Mouse (Mus musculus) activated CD4-positive, CD25-positive, alpha-beta regulatory T cell, adult 4 months (primary cell): ENCODE measurements around the gene Akap8l. TPM values are rescaled to one million over a fixed set of nuclear protein-coding genes. Genes with fewer than 3 reads are reported as not detected.

ENCODE experiments used
- ATAC-seq: one replicate; pipeline ENCODE4 v1.8.0; 2017
- polyA plus RNA-seq, 2 experiments: library from polyadenylated mRNA; unstranded; fragments of 100-300 nt; shearing (Covaris generic); gene quantifications; one replicate each; pipeline ENCODE4 v1.2.1; 2017

The Akap8l gene
- polyA plus RNA-seq, 2 experiments from 2014 or later = 43.6 to 50.5 TPM

- no peak for ATAC-seq
Measured at GRCm38 (mm10) chr17:32317032-32317431, 33.4 kb downstream of the Akap8l start.

GRCm38 (mm10) chr17:32315560-32315959 is 34.8 kb downstream of the Akap8l start:
- ATAC-seq = no peak

DNA sequence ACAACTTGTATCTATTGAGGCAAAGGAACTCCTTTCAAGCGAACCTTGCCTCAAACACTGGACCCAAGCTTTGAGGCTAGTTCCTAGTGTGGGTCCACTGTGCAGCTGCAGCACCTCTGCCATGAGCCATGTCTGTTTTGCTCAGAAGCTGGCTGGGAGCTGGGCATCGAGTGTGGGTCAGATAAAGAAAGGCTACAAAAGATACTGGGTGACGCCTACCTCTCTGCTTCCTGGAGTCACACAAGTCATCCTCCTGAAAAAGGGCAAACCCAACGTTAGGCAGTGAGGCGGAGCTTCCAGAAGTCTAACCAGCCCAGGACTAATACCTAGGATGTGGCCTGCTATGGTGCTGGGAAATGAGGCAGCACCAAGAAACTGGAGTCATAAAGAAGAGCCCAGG is 36.5 kb downstream of the Akap8l start:
- ATAC-seq = no peak

DNA sequence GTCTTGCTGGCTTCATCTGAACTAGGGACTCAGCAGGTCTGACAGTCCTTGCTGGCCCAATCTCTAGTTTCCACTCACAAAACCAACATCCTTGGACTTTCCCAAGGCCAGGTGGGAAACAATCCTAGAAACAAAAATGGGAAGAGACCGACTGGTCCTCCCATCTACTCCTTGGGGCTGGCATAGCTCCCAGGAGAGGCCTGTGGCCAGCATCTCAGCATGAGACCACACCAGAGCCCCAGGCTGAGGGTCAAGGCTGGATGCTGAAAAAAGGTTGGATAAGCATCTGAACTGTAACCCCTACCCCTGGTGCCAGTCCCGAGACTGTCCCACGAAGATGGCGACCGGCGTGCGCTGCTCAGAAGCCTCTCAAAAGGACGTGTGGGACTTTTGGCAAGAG is 37.6 kb downstream of the Akap8l start:
- ATAC-seq = no peak

DNA sequence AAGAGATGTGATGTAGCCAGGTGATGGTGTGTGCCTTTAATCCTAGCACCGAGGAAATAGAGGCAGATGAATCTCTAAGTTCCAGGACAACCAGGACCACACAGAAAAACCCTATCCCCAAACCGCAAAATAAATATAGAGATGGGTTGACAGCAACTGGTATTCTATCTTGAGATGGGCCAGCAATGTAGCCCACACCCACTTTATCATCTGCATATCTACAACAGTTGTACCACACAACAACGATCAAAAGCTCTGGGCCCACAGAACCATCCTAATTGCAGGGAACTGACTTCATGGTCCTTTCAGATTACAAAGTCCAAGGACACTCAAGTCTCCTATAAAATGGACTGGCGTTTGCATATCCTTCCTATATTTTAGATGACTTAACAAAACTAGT is 42.4 kb downstream of the Akap8l start:
- no peak for ATAC-seq

GRCm38 (mm10) chr17:32298125-32298524 is 52.3 kb downstream of the Akap8l start:
- ATAC-seq = no peak

GRCm38 (mm10) chr17:32295901-32296300 is 54.5 kb downstream of the Akap8l start:
- ATAC-seq = no peak

DNA sequence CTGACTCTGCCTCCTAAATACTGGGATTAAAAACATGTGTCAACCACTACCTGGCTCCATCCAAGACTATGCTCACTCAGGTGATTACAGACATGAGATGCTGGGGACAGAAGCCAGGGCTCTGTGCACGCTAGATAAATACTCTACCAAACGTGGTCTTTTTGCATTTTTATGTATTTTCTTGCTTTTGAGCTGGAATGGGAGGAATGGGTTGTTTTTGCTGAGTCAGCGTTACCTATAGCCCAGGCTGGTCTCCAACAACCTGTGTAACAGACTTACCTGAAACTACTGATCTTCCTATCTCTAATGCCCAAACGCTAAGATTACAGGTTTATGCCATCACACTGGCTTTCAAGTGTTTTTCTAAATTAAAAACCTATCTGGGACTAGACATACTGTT is 55.2 kb downstream of the Akap8l start:
- no peak for ATAC-seq

- no peak for ATAC-seq
Measured at GRCm38 (mm10) chr17:32285138-32285670, 65.2 kb downstream of the Akap8l start.

DNA sequence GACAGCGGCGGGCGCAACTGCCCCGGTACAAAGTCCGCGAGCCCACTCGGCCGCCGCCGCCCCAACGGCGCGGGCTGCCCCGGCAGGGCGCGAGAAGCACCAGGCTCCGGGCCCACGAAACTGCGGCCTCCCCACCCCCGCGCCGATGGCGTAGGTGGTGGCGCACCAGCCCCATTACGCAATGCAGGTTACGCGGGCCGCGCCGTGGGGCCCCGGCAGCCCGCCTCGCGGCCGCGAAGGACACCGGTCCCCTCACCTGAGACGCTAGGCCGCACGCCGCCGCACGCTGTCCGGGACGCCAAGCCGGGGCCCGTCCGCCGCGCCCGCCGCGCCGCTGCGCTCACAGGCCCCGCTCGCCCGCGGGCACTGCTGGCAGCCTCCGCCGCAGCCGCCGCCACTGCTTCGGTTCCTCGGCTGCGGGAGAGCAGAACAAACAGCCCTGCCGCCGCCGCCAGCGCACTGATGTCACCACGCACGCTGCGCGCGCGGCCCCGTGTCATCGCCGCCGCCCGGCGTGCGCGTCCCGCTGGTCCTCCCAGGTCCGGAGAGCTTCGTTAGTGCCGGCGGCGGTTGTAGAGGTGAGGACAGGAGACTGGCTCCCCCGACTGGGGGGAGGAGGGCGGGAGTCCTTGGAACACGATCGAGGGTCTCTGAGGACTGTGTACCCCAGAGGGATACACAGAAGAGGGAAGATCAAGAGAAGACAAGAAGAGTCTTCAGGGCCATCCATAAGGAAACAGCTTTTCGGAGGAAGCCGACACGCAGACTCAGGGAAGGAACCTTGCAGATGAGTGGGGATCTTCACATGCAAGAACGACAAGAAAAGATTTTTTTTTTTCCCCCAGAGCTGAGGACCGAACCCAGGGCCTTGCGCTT is 65.9 kb downstream of the Akap8l start, which contains the start of gene Brd4:
Brd4 (minus strand) TSS at position 461 of the 876 bp plus-strand sequence.
- ATAC-seq = peak; percentile 77

- peak; percentile 45 for ATAC-seq
Measured at GRCm38 (mm10) chr17:32283771-32284221, 66.6 kb downstream of the Akap8l start.

GRCm38 (mm10) chr17:32283341-32283740 is 67.1 kb downstream of the Akap8l start:
- ATAC-seq = no peak

- no peak for ATAC-seq
Measured at GRCm38 (mm10) chr17:32281611-32282310, 68.6 kb downstream of the Akap8l start.

DNA sequence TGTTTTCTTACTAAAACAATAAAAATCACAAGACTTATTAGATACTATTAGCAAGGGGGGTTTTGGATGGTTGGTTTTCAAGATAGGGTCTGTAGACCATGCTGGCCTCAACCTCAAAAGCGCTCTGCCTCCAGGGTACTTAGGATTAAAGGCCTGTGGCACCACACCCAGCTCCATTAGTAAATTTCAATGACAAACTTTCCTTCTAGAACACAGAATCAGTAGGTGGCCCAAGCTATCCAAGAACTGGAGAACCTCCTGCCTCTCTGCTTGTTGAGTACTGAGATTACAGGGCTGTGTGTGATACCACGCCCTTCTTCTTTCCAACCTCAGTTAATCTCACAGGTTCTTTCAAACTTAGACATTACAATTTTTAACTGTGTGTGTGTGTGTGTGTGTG is 69.3 kb downstream of the Akap8l start:
- no peak for ATAC-seq

- ATAC-seq = no peak
Measured at GRCm38 (mm10) chr17:32280575-32280974, 69.8 kb downstream of the Akap8l start.

GRCm38 (mm10) chr17:32277201-32277600 is 73.2 kb downstream of the Akap8l start:
- no peak for ATAC-seq

DNA sequence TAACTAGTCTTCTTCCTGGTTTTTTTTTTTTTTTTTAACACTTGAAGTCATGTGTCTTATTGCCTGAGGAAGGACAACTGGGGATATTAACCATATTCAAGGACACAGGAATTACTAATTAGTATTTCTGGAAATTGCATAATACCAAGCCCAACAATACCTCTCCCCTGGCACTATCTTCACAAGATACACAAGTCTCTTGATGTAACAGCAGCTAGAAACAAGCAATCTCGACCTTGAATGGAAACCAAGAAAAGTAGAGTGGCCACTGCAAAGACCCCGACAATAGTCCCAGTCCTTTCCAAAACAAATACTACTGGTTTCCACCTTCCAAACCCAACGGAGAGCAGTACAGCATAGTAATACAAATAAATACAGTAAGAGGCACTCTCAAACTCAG is 74.8 kb downstream of the Akap8l start:
- no peak for ATAC-seq

Other genes with a start within 250 kb of the Akap8l start
- not detected for gene Notch3, start 183.8 kb downstream of the Akap8l start, polyA plus RNA-seq
- not detected for gene Ephx3, start 161.1 kb downstream of the Akap8l start, polyA plus RNA-seq
- gene Brd4, start 65.9 kb downstream of the Akap8l start, polyA plus RNA-seq = 10 to 100 TPM; 61.8 to 71.6 TPM
- gene Akap8, start 29.4 kb downstream of the Akap8l start, polyA plus RNA-seq = 100 to 1,000 TPM; 117 to 118 TPM
- 10 to 100 TPM; 11.9 TPM for gene Wiz, start 38.8 kb upstream of the Akap8l start, polyA plus RNA-seq
- 100 to 1,000 TPM; 123 to 158 TPM for gene Rasal3, start 53.0 kb upstream of the Akap8l start, polyA plus RNA-seq
- gene Pglyrp2, start 73.6 kb upstream of the Akap8l start, polyA plus RNA-seq = 10 to 100 TPM; 68.7 to 79.5 TPM
- under 1 TPM in 1 of 2 experiments, not detected in 1; 0.68 TPM for gene Cyp4f39, start 102.1 kb upstream of the Akap8l start, polyA plus RNA-seq
- gene Cyp4f17, start 155.4 kb upstream of the Akap8l start, polyA plus RNA-seq = 1 to 10 TPM; 7.5 to 8.8 TPM
- 1 to 10 TPM; 7.4 to 7.6 TPM for gene Cyp4f16, start 186.0 kb upstream of the Akap8l start, polyA plus RNA-seq